Mouse (Mus musculus): ENCODE measurements around the gene Pola2. TPM values are rescaled to one million over a fixed set of nuclear protein-coding genes. Genes with fewer than 3 reads are reported as not detected.

Pola2 gene
- polyA plus RNA-seq, 1 experiment, result 33.8 TPM

- no peak for DNase-seq (ENCODE audit: low read depth)
- TF ChIP-seq POLR2A (IDR thresholded peaks at IDR 0.05; ENCODE audit: borderline replicate concordance, extremely low read depth, insufficient read depth, insufficient read length, poor library complexity, severe bottlenecking), result no peak
- no peak for TF ChIP-seq CTCF (IDR thresholded peaks at IDR 0.05; ENCODE audit: borderline replicate concordance, extremely low read depth, insufficient read depth, insufficient read length)
Measured at GRCm38 (mm10) chr19:5950218-5950617, 13.8 kb downstream of the Pola2 start.

GRCm38 (mm10) chr19:5945891-5946290, 18.1 kb downstream of the Pola2 start:
- no peak for TF ChIP-seq CTCF (IDR thresholded peaks at IDR 0.05; ENCODE audit: borderline replicate concordance, extremely low read depth, insufficient read depth, insufficient read length)
- no peak for TF ChIP-seq POLR2A (IDR thresholded peaks at IDR 0.05; ENCODE audit: borderline replicate concordance, extremely low read depth, insufficient read depth, insufficient read length, poor library complexity, severe bottlenecking)
- no peak for DNase-seq (ENCODE audit: low read depth)

GRCm38 (mm10) chr19:5945027-5945426, 19.0 kb downstream of the Pola2 start:
- TF ChIP-seq POLR2A (IDR thresholded peaks at IDR 0.05; ENCODE audit: borderline replicate concordance, extremely low read depth, insufficient read depth, insufficient read length, poor library complexity, severe bottlenecking) (no peak), CTCF (IDR thresholded peaks at IDR 0.05; ENCODE audit: borderline replicate concordance, extremely low read depth, insufficient read depth, insufficient read length) (no peak)
- DNase-seq (ENCODE audit: low read depth), result no peak

- DNase-seq (ENCODE audit: low read depth), result no peak
- TF ChIP-seq POLR2A (IDR thresholded peaks at IDR 0.05; ENCODE audit: borderline replicate concordance, extremely low read depth, insufficient read depth, insufficient read length, poor library complexity, severe bottlenecking), result no peak
- TF ChIP-seq CTCF (IDR thresholded peaks at IDR 0.05; ENCODE audit: borderline replicate concordance, extremely low read depth, insufficient read depth, insufficient read length), result no peak
Measured at GRCm38 (mm10) chr19:5944145-5944544, 19.9 kb downstream of the Pola2 start.

GRCm38 (mm10) chr19:5943404-5943803, 20.6 kb downstream of the Pola2 start:
- TF ChIP-seq CTCF (IDR thresholded peaks at IDR 0.05; ENCODE audit: borderline replicate concordance, extremely low read depth, insufficient read depth, insufficient read length) (no peak), POLR2A (IDR thresholded peaks at IDR 0.05; ENCODE audit: borderline replicate concordance, extremely low read depth, insufficient read depth, insufficient read length, poor library complexity, severe bottlenecking) (no peak)
- DNase-seq (ENCODE audit: low read depth), result no peak

GRCm38 (mm10) chr19:5942581-5942980, 21.4 kb downstream of the Pola2 start:
- DNase-seq (ENCODE audit: low read depth), result no peak
- TF ChIP-seq CTCF (IDR thresholded peaks at IDR 0.05; ENCODE audit: borderline replicate concordance, extremely low read depth, insufficient read depth, insufficient read length) (no peak), POLR2A (IDR thresholded peaks at IDR 0.05; ENCODE audit: borderline replicate concordance, extremely low read depth, insufficient read depth, insufficient read length, poor library complexity, severe bottlenecking) (no peak)

GRCm38 (mm10) chr19:5940656-5941055, 23.3 kb downstream of the Pola2 start:
- no peak for TF ChIP-seq CTCF (IDR thresholded peaks at IDR 0.05; ENCODE audit: borderline replicate concordance, extremely low read depth, insufficient read depth, insufficient read length)
- no peak for TF ChIP-seq POLR2A (IDR thresholded peaks at IDR 0.05; ENCODE audit: borderline replicate concordance, extremely low read depth, insufficient read depth, insufficient read length, poor library complexity, severe bottlenecking)
- no peak for DNase-seq (ENCODE audit: low read depth)

GRCm38 (mm10) chr19:5940173-5940572, 23.8 kb downstream of the Pola2 start:
- TF ChIP-seq CTCF (IDR thresholded peaks at IDR 0.05; ENCODE audit: borderline replicate concordance, extremely low read depth, insufficient read depth, insufficient read length) (no peak), POLR2A (IDR thresholded peaks at IDR 0.05; ENCODE audit: borderline replicate concordance, extremely low read depth, insufficient read depth, insufficient read length, poor library complexity, severe bottlenecking) (no peak)
- peak; percentile 77 for DNase-seq (ENCODE audit: low read depth)

GRCm38 (mm10) chr19:5939715-5940114, 24.3 kb downstream of the Pola2 start:
- no peak for DNase-seq (ENCODE audit: low read depth)
- TF ChIP-seq CTCF (IDR thresholded peaks at IDR 0.05; ENCODE audit: borderline replicate concordance, extremely low read depth, insufficient read depth, insufficient read length) (no peak), POLR2A (IDR thresholded peaks at IDR 0.05; ENCODE audit: borderline replicate concordance, extremely low read depth, insufficient read depth, insufficient read length, poor library complexity, severe bottlenecking) (no peak)

- no peak for DNase-seq (ENCODE audit: low read depth)
- no peak for TF ChIP-seq CTCF (IDR thresholded peaks at IDR 0.05; ENCODE audit: borderline replicate concordance, extremely low read depth, insufficient read depth, insufficient read length)
- TF ChIP-seq POLR2A (IDR thresholded peaks at IDR 0.05; ENCODE audit: borderline replicate concordance, extremely low read depth, insufficient read depth, insufficient read length, poor library complexity, severe bottlenecking), result no peak
Measured at GRCm38 (mm10) chr19:5938516-5938915, 25.5 kb downstream of the Pola2 start.

- TF ChIP-seq POLR2A (IDR thresholded peaks at IDR 0.05; ENCODE audit: borderline replicate concordance, extremely low read depth, insufficient read depth, insufficient read length, poor library complexity, severe bottlenecking), result no peak
- no peak for TF ChIP-seq CTCF (IDR thresholded peaks at IDR 0.05; ENCODE audit: borderline replicate concordance, extremely low read depth, insufficient read depth, insufficient read length)
- peak; percentile 64 for DNase-seq (ENCODE audit: low read depth)
Measured at GRCm38 (mm10) chr19:5937836-5938406, 26.1 kb downstream of the Pola2 start.

- peak; percentile 43 for DNase-seq (ENCODE audit: low read depth)
- no peak for TF ChIP-seq POLR2A (IDR thresholded peaks at IDR 0.05; ENCODE audit: borderline replicate concordance, extremely low read depth, insufficient read depth, insufficient read length, poor library complexity, severe bottlenecking)
- TF ChIP-seq CTCF (IDR thresholded peaks at IDR 0.05; ENCODE audit: borderline replicate concordance, extremely low read depth, insufficient read depth, insufficient read length), result no peak
Measured at GRCm38 (mm10) chr19:5937095-5937835, 26.7 kb downstream of the Pola2 start.

All from brain, embryonic 14.5 days (tissue).